Mouse (Mus musculus): ENCODE data around the gene Apba2.

The Apba2 gene

DNA sequence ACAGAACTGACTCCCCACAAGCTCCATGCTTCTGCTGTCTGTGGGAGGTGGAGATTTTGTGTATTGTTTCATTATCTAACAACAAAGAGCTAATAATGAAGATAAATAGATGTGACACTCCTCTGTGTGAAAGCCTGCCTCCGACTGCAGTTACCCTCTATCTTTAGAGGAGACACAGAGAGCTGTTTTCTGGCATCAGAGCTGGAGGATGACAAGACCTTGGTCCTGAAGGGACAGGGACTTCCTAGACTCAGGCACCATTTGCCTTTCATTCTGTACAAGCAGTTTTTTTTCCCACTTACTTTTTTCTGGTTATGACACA lies 20.9 kb downstream of the Apba2 start:
- no peak for DNase-seq (ENCODE audit: low spot score in 2 of 2)

DNA sequence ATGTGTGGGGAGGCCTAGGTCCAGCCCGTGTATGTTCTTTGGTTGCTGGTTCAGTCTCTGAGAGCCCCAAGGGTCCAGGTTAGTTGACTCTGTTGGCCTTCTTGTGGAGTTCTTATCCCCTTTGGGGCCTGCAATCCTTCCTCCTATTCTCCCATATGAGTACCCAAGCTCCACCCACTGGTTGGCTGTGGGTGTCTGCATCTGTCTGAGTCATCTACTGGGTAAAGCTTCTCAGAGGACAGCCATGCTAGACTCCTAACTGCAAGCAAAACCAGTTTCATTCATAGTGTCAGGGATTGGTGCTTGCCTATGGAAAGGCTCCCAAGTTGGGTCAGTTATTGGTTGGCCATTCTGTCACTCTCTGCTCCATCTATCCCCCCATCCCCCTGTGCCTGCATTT lies 29.8 kb downstream of the Apba2 start:
- no peak for DNase-seq (ENCODE audit: low spot score in 2 of 2)

DNA sequence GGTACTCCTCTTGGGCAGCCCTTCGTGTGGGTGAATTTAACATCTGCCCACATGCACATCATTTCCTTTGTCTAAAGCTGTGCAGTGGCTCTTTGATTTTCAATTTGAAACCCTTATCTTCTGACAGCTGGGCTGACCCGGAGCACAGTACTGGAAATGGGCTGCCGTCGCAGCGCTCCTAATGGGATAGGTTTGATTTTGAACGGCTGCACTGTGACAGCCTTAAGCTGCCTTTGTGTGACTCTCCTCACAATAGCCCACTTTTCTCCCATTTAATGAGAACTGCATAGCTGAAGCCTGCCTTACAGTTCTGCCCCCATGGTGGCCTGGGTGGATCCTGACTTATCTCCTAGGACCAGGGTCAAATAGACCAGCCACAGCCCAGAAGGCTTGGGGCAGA lies 31.9 kb downstream of the Apba2 start:
- no peak for DNase-seq (ENCODE audit: low spot score in 2 of 2)

DNA sequence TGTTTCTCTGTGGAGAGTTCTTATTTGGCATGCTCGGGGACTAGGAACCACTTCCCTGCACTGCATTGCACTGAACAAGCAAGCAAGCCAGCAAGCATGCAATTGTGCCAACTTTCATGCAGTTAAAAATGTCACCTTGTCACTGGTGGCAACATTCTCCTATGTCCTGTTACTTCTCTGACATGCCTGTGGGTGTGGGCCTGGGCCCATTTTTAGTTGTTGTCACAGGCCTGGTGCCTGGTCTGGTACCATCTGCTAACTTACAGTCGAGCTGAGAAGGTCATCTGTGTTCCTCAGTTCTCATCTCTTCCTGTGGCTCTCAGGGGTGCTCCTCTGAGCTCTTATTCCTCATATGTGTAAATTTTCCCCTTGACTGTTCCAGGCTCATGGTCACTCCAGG lies 33.8 kb downstream of the Apba2 start:
- no peak for DNase-seq (ENCODE audit: low spot score in 2 of 2)

DNA sequence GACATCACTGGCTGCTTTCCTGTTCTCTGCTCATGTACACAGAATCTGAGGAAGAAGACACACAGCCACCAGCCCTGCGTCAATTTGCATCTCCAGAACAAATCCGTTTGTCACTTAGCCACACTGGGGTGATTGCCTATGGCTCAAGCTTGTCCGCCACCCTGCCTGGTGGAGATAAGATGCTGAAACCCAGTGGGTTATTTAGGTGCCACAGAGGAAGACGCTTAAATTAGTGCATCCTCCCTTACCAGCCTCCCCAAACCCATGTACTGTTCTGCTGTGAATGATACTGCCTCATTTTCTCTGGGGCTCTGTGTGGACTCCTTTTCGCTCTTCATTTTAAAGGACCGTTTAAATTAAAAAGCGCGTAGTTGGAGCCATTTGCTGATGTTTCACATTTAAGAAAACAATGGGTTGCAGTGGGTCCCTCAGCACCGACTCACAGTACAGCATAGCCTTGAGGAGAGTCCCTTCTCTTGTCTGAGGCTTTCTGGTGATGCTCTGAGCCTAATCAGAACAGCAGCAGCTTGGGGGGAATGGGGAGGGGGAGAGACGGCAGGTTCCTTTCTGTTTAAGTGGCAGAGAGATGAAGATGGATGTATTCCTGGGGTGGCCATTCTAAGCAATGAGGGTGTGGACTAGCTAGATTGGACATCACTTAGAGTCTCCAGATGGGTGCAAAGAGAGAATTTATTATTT lies 38.1 kb downstream of the Apba2 start:
- no peak for DNase-seq (ENCODE audit: low spot score in 2 of 2)

DNA sequence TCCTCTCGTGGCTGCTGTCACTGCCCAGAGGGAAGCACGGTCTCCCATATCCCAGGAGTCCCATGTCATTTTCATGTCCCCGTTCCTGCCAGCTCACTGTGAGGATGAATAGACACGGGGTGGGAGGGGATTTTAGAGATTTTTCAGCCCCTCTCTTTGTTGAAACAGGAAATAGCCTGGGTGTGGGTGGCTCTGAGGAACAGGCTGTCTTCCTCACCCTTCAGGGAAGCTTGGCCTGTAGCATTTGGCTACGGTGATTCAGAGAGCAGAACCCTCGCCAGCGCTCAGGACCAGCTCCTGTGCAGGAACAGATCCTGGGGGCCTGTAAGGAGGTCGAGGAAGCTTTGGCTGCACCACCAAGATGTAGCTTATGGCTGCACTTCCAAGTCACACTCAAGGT lies 45.3 kb downstream of the Apba2 start:
- no peak for DNase-seq (ENCODE audit: low spot score in 2 of 2)

DNA sequence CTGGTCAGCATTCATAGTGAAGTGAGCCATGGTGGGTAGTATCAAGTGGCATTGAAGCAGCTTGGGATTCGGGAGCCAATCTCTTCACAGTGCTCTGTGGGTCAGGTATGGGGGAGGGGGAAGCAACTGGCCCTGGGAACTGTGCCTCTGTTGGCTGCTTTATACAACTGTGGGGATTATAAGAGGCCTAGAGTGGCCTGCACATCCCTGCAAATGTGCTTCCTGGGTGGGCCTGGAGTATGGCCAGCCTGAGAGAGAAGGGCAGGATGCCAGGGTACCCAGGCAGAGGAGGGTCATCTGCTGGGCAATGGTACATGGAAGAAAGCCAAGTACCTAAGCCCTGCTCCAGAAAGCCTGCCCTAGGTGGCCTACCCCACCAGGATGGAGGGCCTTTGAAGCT lies 49.4 kb downstream of the Apba2 start:
- no peak for DNase-seq (ENCODE audit: low spot score in 2 of 2)

DNA sequence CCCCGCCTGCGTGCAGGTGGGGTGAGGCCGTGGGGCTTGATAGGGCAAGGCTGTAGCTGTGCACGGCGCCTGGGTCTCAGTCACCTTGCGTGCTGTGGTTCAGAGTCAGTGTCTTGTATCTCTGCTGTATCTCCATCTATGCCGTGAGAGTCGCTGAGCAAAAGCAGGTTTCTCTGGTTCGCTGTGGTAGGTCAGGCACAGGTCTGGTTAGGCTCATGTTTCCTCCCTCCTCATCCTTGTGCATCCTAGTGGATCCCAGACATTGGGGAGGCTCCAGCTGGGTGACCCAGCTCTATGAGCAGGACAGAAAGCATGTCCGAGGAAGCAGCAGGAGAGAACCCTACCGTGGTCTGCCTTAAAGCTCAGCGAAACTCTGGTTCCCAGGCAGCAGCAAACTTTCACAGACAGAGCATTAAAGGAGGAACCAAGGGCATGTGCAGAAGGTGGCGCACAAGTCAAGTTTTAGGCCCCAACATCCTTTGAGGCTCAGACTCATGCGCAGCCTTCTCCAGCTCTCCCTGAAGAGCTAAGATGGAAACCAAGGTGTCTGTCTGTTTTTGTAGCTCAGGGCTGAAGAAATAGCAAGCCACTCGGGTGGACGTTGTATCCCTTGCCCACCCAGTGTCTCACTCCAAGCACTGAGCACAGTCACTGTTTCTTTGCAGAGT lies 51.2 kb downstream of the Apba2 start:
- no peak for DNase-seq (ENCODE audit: low spot score in 2 of 2)

DNA sequence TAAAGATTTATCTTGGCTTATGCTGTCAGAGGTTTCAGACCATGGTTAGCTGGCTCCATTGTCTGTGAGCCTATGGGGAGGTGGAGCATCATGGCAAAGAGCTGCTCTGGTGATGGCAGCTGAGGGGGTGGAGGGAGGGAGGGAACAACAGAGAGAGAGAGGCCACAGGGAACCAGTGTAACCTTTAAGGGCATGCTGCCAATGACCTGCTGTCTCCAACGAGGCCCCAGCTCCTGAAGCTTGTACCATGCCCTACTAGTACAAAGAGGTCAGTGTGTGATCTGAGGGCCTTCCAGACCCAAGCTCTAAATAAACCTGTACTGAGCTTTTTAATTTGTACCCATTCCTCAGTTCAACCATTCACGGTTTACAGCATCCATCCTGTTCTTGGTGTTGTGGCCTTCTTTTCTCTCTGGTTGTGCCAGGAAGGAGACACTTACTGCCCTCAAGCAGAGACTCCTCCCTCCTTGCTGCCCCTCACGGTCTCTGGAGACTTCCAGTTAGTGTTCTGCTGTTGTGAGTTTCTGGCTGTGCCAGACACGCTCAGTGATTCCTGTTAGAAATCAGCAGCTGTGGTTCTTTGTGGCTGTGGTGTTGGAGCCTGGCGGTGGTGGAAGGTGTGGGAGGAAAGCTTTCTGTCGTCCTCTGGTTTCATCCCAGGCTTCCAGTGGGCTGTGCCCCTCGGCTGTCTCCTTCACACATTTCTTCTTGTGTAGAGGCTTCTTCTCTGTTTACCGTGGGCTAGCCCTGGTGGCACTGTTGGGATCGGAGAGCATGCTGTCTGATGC lies 60.4 kb downstream of the Apba2 start:
- no peak for DNase-seq (ENCODE audit: low spot score in 2 of 2)

DNA sequence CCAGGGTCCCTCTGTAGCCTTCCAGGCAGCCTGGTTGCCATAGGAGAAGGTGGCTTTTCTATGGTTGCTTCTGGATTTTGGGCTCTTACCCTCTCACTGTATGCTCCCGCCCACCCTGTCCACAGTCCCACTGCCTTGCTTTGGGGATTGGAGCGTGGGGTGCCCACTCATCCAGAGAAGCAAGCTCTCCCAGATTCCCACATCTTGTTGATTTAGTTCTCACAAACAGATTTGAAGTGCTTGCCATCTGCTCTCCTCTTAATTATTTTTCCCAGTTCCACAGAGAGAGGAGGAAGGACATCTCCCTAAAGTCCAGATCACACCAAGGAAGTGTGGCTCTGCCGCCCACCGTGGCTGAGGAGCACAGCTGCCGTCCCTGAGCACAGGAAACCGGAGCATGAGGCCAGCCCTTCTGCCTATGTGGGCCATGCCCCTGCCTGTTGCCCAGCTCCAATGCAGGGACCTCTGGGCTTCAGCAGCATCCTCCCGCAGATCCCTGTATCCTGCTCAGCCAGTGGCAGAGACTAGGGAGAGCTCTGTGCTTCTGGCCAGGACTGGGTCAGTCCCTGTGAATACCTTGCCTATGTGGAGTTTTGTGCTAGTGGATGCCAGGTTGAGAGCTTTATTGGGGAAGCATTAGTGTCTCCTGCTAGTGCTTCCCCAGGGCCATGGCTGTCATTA lies 63.5 kb downstream of the Apba2 start:
- peak in 1 of 2 experiments; percentile 28 for DNase-seq (ENCODE audit: low spot score in 2 of 2)

DNA sequence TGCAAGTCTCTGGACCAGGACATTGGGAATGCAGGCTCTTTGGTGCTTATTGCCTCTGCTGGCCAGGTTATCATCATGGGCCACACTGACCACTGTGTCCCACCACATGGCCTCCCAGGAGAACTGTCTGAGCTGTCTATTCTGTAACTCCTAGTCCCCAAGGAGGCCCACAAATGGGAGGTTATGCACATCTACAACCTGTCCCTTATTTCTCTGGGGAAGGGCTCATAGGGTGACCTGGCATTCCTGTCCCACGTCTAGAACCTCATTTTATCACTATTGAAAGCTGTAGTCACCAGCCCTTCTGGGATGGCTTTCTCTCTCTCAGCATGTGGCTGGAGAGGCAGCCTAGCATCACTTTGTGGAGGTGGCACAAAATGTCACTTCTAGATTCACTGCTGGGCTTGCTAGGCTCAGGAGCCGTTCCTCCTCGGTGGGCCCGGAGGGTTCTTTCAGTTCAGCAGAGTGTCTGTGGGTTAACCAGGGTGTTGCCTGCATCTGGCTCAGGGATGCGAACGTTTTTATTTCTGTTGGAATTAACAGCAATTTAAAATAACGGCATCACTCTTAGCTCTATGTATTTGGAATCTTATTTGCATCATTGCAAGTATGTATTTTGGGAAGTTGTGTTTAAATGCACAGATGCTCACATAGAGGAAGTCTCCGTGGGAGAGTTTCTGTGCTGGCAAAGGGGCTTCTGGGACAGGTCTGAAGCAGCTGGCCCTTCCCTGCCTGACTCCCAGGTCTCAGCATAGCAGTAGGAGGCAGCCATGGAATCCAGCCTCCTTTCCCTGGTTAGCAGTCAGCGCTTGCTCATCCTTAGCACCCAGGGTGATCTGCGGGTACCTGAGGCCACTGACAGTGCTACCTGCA lies 65.1 kb downstream of the Apba2 start:
- DNase-seq (ENCODE audit: low spot score in 2 of 2): no peak

DNA sequence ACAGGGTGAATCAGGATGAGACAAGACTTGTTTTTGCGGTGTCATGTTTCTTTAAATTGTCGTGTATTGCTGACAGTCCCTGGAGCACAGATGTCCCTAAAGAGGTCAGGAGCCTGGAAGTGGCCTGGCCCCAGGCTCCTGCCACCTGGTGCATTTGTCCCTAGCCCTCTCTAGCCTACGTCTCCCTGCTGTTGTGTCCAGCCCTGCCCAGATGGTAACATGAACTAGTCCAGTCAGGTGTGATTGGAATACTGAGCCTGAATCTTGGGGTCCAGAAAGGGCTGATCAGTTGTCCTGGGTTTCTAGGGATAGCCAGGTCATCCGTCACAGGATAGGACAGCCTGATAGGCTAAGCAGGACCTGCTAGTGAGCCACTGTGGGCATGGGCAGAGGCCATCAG lies 67.2 kb downstream of the Apba2 start:
- DNase-seq (ENCODE audit: low spot score in 2 of 2): no peak

DNA sequence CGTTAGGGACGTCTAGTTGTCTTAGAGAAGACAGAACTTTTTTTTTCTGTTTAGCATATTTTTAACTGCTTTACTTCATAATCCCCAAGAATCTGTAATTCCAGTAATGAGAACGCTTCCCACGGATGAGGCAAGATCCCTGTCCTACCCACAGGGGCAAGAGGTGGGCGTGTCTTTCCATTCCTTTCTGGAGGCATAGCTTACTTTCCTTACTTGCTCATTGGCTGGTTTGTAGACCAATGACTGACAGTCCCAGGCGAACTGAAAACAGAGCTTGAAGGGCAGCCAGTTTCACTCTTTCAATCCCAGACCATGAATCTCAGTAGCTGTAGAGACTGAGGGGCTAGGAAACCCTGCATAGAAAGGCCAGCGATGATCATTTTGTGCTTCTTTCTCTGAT lies 68.2 kb downstream of the Apba2 start:
- no peak for DNase-seq (ENCODE audit: low spot score in 2 of 2)

DNA sequence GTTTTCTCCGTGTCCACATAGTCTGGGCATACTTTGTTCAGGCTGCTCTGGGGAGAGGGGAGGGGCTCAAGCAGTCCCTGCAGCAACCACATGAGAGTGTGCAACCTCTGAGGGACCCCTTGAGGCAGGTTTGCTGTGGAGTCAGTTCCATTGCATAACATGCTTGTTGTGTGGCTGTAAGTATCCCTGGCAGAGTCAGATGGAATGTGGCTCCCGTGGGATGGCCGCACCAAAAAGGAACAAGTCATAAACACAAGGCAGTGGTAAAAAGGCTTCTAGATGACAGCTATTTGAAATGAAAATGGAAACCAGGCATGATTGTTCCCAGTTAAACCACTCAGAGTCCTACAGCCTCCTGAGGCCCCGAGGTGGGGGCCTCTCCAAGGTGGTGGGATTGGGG lies 69.4 kb downstream of the Apba2 start:
- no peak for DNase-seq (ENCODE audit: low spot score in 2 of 2)

DNA sequence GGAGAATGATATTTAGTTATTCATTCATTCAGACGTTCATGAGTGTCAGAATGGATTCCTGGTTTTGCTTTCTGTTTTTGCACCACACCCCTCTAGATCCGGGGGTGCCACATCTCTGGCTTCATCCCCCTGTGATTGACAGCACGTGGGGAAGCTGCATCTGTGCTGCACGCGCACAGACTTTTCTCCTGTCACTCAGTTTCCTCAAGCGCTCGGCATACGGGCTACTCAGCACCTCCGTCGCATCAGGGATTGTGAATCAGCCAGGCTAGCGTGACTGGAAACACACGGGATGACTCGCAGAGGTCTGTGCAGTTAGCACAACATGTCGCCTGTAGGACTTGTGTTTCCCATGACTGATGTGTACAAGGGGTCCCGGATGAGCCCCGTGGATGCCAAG lies 72.6 kb downstream of the Apba2 start:
- DNase-seq (ENCODE audit: low spot score in 2 of 2): no peak

DNA sequence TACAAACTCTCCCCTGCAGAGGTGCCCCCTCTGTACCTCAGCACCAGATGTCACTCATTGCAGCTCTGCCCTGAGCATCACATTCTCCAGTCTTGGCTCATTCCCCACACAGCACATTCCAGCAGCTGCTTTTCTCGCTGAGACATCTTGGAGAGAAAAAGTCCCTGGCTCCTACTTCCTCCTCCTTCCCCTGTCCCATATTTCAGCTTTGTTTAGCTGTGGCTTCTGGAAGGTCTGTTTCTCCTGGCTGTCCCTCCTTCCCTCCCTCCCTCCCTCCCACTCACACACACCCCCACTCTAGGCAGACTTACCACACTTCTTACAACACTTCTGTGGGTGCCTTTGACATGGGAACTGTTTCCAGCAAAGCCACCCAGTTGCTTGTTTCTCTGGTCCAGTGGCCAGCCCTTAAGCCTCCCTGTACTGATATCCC lies 75.0 kb downstream of the Apba2 start:
- DNase-seq (ENCODE audit: low spot score in 2 of 2): no peak

DNA sequence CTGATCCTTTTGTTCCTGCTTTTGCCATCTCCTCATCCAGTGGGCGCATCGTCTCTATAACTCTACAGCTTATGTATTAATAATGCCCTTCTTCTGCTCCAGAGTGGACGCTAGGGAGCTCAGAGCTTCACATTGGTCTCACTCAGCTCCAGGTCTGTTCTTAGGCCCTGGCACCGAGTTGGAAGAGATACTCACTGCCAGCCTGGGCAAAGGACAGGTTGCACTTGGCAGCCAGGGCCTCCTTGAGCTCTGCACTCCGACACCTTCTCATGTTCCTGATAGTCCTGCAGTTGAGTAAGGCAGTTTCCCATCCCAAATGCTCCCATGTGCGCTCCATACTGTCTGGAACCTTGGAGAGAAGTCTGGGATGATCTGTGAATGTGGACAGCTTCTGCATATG lies 76.7 kb downstream of the Apba2 start:
- DNase-seq (ENCODE audit: low spot score in 2 of 2): no peak

DNA sequence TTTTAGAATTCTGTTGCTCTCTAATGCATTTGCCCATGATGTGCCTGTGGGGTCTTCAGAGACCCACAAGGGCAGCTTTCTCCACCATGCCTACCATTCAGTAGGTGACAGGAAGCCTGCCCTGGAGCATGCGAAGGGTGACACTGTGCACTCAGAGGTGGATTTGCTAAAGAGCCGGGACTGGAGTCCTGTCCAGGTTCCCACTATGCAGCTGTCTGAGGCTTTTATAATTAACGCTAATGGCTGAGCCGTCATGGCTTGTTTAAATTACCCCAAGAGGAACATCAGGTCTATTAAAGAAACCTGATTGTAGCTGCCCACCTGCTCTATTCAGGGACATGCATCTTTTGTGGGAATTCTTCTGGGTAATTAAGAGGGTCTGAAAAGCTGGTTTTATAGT lies 78.4 kb downstream of the Apba2 start:
- no peak for DNase-seq (ENCODE audit: low spot score in 2 of 2)

DNA sequence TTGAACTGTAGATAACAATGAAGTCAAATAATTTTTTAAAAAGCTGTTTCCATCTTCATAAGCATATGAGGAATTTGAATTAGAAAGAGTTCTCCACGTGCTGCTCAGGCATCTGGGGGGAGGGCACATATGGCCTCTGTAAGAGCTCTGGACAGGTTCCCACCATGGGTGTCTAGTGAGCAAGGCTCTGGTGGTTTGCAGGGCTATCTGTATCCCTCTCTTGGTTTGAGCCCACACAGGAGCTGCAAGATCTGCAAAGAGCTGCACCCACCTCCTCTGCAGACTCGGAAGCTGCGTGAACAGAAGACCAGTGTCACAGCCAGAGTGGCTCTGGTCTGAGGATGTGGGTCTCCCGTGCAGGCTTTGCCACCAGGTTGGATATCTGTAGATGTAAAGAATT lies 78.8 kb downstream of the Apba2 start:
- DNase-seq (ENCODE audit: low spot score in 2 of 2): no peak

DNA sequence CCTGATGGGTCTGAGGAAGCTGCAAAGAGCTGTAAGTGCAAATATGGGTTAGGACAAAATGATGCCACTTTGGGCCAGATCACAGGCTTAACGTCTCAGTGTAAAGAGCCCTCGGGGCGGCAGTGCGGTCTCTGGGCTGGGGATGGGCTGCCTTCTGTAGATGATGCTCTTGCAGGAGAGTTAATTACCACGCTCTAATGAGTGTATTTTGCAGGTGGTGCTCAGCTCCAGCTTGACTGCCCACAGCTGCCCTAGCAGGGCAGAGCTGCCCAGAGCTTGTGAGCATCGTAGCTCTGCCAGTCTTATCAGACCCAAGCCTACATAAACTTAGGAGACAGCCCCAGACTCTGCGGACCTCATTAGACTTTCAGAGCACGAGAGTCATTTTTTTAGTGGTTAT lies 80.9 kb downstream of the Apba2 start:
- DNase-seq (ENCODE audit: low spot score in 2 of 2): no peak

DNA sequence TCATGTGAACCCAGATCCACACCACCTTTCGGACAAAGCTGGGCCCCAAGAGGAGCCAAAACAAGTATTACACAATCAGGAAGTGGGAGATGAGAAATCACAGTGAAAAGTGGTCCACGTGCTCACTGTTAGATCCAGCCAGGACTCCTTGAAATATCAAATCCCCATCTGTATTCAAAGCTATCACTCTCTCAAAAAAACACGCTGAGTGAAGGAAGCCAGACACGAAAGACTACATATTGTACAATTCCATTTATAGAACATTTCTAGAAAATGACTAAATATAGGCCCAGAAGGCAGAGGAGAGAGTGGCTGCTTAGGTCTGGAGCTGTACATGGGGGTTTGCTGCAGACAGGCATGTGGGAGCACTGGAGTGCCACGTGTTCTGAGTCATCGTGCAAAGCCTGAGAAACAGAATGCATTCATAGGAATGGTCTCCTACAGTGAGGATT lies 82.2 kb downstream of the Apba2 start:
- no peak for DNase-seq (ENCODE audit: low spot score in 2 of 2)

DNA sequence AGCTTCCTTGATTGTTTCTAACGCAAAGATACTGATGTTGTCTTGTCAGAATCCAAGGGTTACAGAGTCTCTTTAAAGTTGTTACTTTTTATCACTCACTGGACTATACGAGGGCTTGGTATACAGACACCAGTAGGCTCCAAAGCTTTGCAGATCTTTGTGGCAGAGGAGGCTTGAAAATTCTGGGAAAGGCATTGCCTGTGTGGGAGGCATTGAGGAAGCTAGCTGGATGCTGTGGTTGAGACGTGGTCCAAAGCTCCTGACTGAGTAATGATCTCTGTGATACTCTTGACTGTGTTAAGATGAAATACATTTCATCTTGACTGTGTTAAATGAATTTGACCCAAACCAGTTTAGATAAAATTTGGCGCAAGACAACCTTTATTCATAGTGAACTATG lies 84.6 kb downstream of the Apba2 start:
- DNase-seq (ENCODE audit: low spot score in 2 of 2): no peak

Measured in frontal cortex, postnatal 25 days (tissue).